Mouse (Mus musculus): ENCODE data around the gene Cracr2a. TPM values are rescaled to one million over a fixed set of nuclear protein-coding genes. Genes with fewer than 3 reads are reported as not detected.

Cracr2a gene
- polyA plus RNA-seq, 1 experiment from 2014 or later = 0.99 TPM

DNA sequence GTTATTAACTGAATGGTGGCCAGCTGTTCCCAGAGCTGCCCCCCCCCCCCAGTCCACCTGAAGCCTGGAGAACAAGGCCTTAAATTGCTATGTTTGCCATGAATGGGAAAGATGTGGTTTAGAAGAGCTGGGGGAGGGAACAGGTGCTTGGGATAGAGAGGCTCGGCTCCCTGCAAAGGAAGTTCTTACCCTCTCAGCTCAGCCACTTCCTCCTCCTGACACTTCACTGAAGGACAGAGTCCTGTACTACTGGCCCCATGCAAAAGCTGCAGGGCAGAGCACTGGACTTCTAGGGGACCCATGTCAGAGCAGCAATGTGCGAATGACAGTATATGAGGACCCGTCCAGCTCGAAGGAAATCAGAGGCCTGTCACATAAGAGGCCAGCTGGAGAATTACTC lies 98.8 kb downstream of the Cracr2a start:
- H3K36me3 ChIP-seq (ENCODE audit: control insufficient read depth, insufficient read depth, low read length) = no peaks in the 10 kb centered on the region
- H3K4me2 ChIP-seq (ENCODE audit: low read depth, low read length, severe bottlenecking) = no peak overlapping the region
- ATAC-seq (replicated peaks; ENCODE audit: low FRiP score) (no peak), DNase-seq (ENCODE audit: low spot score) (no peak)
- no peaks in the 10 kb centered on the region for H3K4me1 ChIP-seq (replicated peaks; ENCODE audit: control insufficient read depth, insufficient read depth, low read length)
- no peaks in the 10 kb centered on the region for H3K27me3 ChIP-seq (ENCODE audit: control insufficient read depth, insufficient read depth, low read length)
- 94% methylated on average over 4 of the region's 4 CpGs for WGBS
- no peak overlapping the region for H3K9ac ChIP-seq (ENCODE audit: low read length)
- H3K9me3 ChIP-seq (ENCODE audit: control insufficient read depth, low read length) = no peaks in the 10 kb centered on the region
- no peak overlapping the region for H3K4me3 ChIP-seq (ENCODE audit: low read depth, low read length)
- H3K27ac ChIP-seq (ENCODE audit: low read depth, low read length) = no peak overlapping the region

DNA sequence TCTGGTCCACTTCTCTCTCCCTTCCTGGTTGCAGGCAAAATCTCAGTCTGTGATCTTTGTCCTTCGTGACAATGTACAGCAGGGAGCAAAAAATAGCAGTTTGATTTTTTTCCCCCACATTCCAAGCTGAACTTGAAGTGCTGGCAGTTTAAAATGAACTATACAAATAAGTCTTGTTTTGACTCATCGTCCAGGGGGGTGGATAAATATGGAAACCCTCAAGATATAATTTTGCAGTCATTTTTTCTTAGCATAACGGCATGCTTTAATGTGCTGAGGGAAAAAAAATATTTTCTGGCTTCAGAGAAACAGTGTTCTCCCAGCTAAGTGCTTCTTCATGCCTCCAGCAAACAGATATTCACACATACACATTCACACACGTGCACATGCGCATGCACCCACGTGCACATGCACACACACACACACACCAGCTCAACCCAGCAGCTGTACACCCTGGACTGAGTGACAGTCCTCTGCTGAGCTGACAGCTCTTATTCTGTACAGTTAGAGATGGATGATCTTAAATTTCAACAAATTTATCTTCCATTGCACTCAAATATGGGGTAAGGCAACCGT lies 100.7 kb downstream of the Cracr2a start:
- no peaks in the 10 kb centered on the region for H3K36me3 ChIP-seq (ENCODE audit: control insufficient read depth, insufficient read depth, low read length)
- no peaks in the 10 kb centered on the region for H3K9me3 ChIP-seq (ENCODE audit: control insufficient read depth, low read length)
- WGBS = 85% methylated on average over 7 of the region's 7 CpGs
- H3K4me2 ChIP-seq (ENCODE audit: low read depth, low read length, severe bottlenecking) = no peak overlapping the region
- no peak overlapping the region for H3K27ac ChIP-seq (ENCODE audit: low read depth, low read length)
- H3K27me3 ChIP-seq (ENCODE audit: control insufficient read depth, insufficient read depth, low read length) = no peaks in the 10 kb centered on the region
- no peak overlapping the region for H3K4me3 ChIP-seq (ENCODE audit: low read depth, low read length)
- DNase-seq (ENCODE audit: low spot score) (no peak), ATAC-seq (replicated peaks; ENCODE audit: low FRiP score) (no peak)
- H3K9ac ChIP-seq (ENCODE audit: low read length) = no peak overlapping the region
- H3K4me1 ChIP-seq (replicated peaks; ENCODE audit: control insufficient read depth, insufficient read depth, low read length) = no peaks in the 10 kb centered on the region

DNA sequence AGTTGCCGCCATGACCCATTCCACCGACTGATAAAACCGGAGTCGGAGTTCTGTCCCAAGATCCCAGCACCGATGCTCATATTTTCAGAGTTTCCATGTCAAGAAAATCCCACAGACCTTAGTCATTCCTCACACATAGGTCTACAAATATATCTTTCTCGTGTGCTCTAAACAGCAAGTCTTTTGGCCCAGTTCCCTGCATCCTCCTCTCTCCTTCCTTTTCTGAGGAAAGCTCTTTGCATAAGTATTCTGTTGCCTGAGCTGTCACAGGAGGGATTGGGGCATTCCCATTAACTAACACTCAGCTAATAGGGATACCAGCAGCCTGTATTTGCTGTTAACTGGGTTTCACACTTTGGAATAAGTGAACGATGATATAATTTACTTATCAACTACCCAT lies 102.1 kb downstream of the Cracr2a start:
- ATAC-seq (replicated peaks; ENCODE audit: low FRiP score) = no peak
- H3K4me1 ChIP-seq (replicated peaks; ENCODE audit: control insufficient read depth, insufficient read depth, low read length) = no peaks in the 10 kb centered on the region
- DNase-seq (ENCODE audit: low spot score) = no peak
- no peaks in the 10 kb centered on the region for H3K36me3 ChIP-seq (ENCODE audit: control insufficient read depth, insufficient read depth, low read length)
- 88% methylated on average over 7 of the region's 7 CpGs for WGBS
- no peaks in the 10 kb centered on the region for H3K27me3 ChIP-seq (ENCODE audit: control insufficient read depth, insufficient read depth, low read length)
- no peak overlapping the region for H3K4me3 ChIP-seq (ENCODE audit: low read depth, low read length)
- H3K9me3 ChIP-seq (ENCODE audit: control insufficient read depth, low read length) = no peaks in the 10 kb centered on the region
- H3K27ac ChIP-seq (ENCODE audit: low read depth, low read length) = no peak overlapping the region
- no peak overlapping the region for H3K4me2 ChIP-seq (ENCODE audit: low read depth, low read length, severe bottlenecking)
- no peak overlapping the region for H3K9ac ChIP-seq (ENCODE audit: low read length)

DNA sequence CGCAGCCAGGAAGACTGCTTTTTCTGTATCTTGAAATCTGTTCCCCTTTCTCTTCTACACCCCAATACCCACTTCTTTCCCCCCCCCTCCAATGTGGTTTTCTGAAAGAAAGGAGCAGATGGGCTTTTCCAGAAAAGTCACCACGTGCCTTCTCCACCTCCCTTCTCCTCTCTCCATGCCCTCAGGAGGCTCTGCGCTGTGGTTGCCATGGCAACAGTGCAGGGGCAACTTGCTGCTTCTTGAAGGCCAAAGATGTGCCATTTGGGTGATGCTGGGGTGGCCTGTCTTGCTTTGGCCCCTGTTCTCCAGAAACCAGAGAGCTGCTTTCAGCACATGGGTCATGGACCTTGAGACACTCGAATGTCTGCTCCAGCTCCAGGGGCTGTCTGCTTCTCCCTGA lies 108.2 kb downstream of the Cracr2a start:
- no peaks in the 10 kb centered on the region for H3K27me3 ChIP-seq (ENCODE audit: control insufficient read depth, insufficient read depth, low read length)
- DNase-seq (ENCODE audit: low spot score) (no peak), ATAC-seq (replicated peaks; ENCODE audit: low FRiP score) (no peak)
- no peak overlapping the region for H3K9ac ChIP-seq (ENCODE audit: low read length)
- WGBS = 68% methylated on average over 4 of the region's 4 CpGs
- no peak overlapping the region for H3K4me2 ChIP-seq (ENCODE audit: low read depth, low read length, severe bottlenecking)
- H3K36me3 ChIP-seq (ENCODE audit: control insufficient read depth, insufficient read depth, low read length) = no peaks in the 10 kb centered on the region
- H3K9me3 ChIP-seq (ENCODE audit: control insufficient read depth, low read length) = no peaks in the 10 kb centered on the region
- no peaks in the 10 kb centered on the region for H3K4me1 ChIP-seq (replicated peaks; ENCODE audit: control insufficient read depth, insufficient read depth, low read length)
- H3K27ac ChIP-seq (ENCODE audit: low read depth, low read length) = no peak overlapping the region
- H3K4me3 ChIP-seq (ENCODE audit: low read depth, low read length) = no peak overlapping the region

DNA sequence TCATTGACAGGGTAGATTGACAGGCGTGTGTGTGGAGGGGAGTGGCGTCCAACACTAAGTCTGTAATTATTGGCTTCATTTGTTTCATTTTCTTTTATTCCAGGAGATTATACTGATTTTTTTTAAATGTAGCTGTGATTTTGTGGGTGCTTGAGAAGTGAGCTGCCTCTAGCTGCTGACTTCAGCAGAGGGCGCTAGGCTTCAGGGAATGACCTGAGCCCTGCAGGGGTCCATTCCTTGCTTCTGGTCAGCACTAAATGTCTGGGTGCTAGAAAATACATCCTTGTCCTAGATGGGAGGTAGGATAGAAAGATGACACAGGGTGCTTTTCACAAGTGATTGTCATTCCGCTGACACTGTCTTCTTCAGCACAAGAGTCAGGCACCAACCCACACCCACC lies 108.9 kb downstream of the Cracr2a start:
- H3K27me3 ChIP-seq (ENCODE audit: control insufficient read depth, insufficient read depth, low read length) = no peaks in the 10 kb centered on the region
- no peaks in the 10 kb centered on the region for H3K4me1 ChIP-seq (replicated peaks; ENCODE audit: control insufficient read depth, insufficient read depth, low read length)
- no peaks in the 10 kb centered on the region for H3K36me3 ChIP-seq (ENCODE audit: control insufficient read depth, insufficient read depth, low read length)
- DNase-seq (ENCODE audit: low spot score) (no peak), ATAC-seq (replicated peaks; ENCODE audit: low FRiP score) (no peak)
- no peak overlapping the region for H3K4me2 ChIP-seq (ENCODE audit: low read depth, low read length, severe bottlenecking)
- 92% methylated on average over 4 of the region's 4 CpGs for WGBS
- H3K9me3 ChIP-seq (ENCODE audit: control insufficient read depth, low read length) = no peaks in the 10 kb centered on the region
- no peak overlapping the region for H3K27ac ChIP-seq (ENCODE audit: low read depth, low read length)
- no peak overlapping the region for H3K9ac ChIP-seq (ENCODE audit: low read length)
- no peak overlapping the region for H3K4me3 ChIP-seq (ENCODE audit: low read depth, low read length)

DNA sequence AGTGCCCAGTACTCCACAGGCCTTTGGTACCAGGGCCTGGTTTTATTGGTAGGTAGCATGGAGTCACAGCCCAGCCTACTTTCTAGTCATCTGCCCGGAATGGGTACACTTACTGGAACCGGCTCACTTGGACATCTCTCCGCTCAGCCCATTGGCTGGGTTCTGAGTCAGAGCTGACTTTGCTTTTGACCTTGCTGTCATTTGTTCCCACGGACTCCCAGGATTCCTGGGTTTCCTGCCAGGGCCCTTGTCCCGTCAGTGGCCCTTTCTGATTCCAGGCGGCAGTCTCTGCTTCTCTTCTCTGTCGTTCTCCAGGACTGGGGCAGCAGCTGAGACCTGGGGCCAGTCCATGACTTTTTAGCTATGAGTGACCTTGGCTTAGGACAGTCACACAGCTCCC lies 110.9 kb downstream of the Cracr2a start:
- no peak overlapping the region for H3K9ac ChIP-seq (ENCODE audit: low read length)
- H3K27me3 ChIP-seq (ENCODE audit: control insufficient read depth, insufficient read depth, low read length) = no peaks in the 10 kb centered on the region
- ATAC-seq (replicated peaks; ENCODE audit: low FRiP score) = no peak
- no peak overlapping the region for H3K4me3 ChIP-seq (ENCODE audit: low read depth, low read length)
- H3K4me2 ChIP-seq (ENCODE audit: low read depth, low read length, severe bottlenecking) = no peak overlapping the region
- H3K36me3 ChIP-seq (ENCODE audit: control insufficient read depth, insufficient read depth, low read length) = no peaks in the 10 kb centered on the region
- DNase-seq (ENCODE audit: low spot score) = no peak
- H3K4me1 ChIP-seq (replicated peaks; ENCODE audit: control insufficient read depth, insufficient read depth, low read length) = no peaks in the 10 kb centered on the region
- WGBS = 87% methylated on average over 7 of the region's 7 CpGs
- no peaks in the 10 kb centered on the region for H3K9me3 ChIP-seq (ENCODE audit: control insufficient read depth, low read length)
- H3K27ac ChIP-seq (ENCODE audit: low read depth, low read length) = no peak overlapping the region

DNA sequence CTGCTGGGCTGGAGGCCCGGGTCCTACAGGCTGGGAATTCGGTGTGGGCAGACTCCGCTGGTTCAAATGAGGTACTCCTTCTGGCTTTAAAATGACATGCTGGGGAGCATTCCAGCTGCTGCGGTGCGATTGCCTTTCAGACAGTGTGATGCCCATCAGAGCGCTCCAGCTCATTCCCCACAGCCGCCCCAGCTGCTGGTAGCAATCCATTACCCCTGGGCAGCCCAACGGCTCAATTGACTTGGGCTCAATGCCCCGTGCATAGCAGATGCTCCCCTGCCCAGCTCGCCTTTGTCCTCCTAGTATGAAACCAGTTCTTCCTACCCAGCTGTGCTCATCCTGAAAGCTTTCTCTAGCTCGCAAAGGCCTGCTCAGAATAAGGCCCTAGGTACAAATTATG lies 115.7 kb downstream of the Cracr2a start:
- no peak overlapping the region for H3K9ac ChIP-seq (ENCODE audit: low read length)
- no peaks in the 10 kb centered on the region for H3K27me3 ChIP-seq (ENCODE audit: control insufficient read depth, insufficient read depth, low read length)
- no peaks in the 10 kb centered on the region for H3K9me3 ChIP-seq (ENCODE audit: control insufficient read depth, low read length)
- no peak overlapping the region for H3K4me2 ChIP-seq (ENCODE audit: low read depth, low read length, severe bottlenecking)
- H3K27ac ChIP-seq (ENCODE audit: low read depth, low read length) = no peak overlapping the region
- WGBS = 71% methylated on average over 11 of the region's 11 CpGs
- no peak for ATAC-seq (replicated peaks; ENCODE audit: low FRiP score)
- no peaks in the 10 kb centered on the region for H3K4me1 ChIP-seq (replicated peaks; ENCODE audit: control insufficient read depth, insufficient read depth, low read length)
- H3K36me3 ChIP-seq (ENCODE audit: control insufficient read depth, insufficient read depth, low read length) = no peaks in the 10 kb centered on the region
- no peak overlapping the region for H3K4me3 ChIP-seq (ENCODE audit: low read depth, low read length)
- no peak for DNase-seq (ENCODE audit: low spot score)

DNA sequence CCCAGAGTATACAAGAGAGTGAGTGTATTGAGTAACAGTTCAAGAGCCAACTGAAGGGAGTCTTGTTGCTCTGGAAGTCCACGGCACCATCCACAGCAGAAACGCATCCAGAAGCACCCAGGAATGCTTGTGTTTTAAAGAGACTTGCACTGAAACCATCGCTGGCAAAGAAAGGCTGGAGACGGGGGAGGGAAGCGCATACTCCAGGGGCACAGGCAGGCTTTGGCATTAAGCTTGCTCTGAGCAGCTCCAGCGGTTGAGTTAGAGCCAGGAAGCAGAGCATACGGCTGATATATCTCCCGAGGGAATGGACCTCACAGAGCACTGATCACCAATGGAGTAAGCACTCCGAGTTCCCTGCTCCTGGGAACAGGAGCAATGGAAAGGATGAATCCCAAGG lies 117.2 kb downstream of the Cracr2a start:
- Histone ChIP-seq H3K9me3 (ENCODE audit: control insufficient read depth, low read length) (no peaks in the 10 kb centered on the region), H3K27me3 (ENCODE audit: control insufficient read depth, insufficient read depth, low read length) (no peaks in the 10 kb centered on the region), H3K36me3 (ENCODE audit: control insufficient read depth, insufficient read depth, low read length) (no peaks in the 10 kb centered on the region), H3K4me1 (replicated peaks; ENCODE audit: control insufficient read depth, insufficient read depth, low read length) (no peaks in the 10 kb centered on the region), H3K27ac (ENCODE audit: low read depth, low read length) (no peak overlapping the region), H3K4me3 (ENCODE audit: low read depth, low read length) (no peak overlapping the region), H3K9ac (ENCODE audit: low read length) (no peak overlapping the region), H3K4me2 (ENCODE audit: low read depth, low read length, severe bottlenecking) (no peak overlapping the region)
- WGBS = 81% methylated on average over 9 of the region's 9 CpGs
- DNase-seq (ENCODE audit: low spot score) = no peak
- ATAC-seq (replicated peaks; ENCODE audit: low FRiP score) = no peak

DNA sequence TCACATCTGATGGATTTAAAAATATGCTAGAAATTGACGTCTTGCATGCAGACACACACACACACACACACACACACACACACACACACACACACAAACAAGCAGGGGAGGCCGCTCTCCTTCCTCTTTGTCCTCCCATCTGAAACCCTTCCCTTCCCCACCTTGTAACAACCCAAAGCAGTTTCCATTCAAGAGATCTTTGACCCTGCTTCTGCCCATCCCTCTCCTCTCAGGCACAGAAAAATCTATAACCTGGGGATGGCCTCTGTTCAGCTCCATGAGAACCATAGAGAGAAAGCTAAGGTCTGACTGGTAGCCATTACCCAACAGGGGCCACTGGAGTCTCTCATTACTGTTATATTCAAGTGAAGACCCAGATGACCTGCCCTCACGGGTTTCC lies 117.9 kb downstream of the Cracr2a start:
- Histone ChIP-seq H3K27ac (ENCODE audit: low read depth, low read length) (no peak overlapping the region), H3K4me1 (replicated peaks; ENCODE audit: control insufficient read depth, insufficient read depth, low read length) (no peaks in the 10 kb centered on the region), H3K4me2 (ENCODE audit: low read depth, low read length, severe bottlenecking) (no peak overlapping the region), H3K27me3 (ENCODE audit: control insufficient read depth, insufficient read depth, low read length) (no peaks in the 10 kb centered on the region), H3K36me3 (ENCODE audit: control insufficient read depth, insufficient read depth, low read length) (no peaks in the 10 kb centered on the region), H3K9me3 (ENCODE audit: control insufficient read depth, low read length) (no peaks in the 10 kb centered on the region), H3K9ac (ENCODE audit: low read length) (no peak overlapping the region), H3K4me3 (ENCODE audit: low read depth, low read length) (no peak overlapping the region)
- no peak for DNase-seq (ENCODE audit: low spot score)
- WGBS = 90% methylated on average over 2 of the region's 3 CpGs
- ATAC-seq (replicated peaks; ENCODE audit: low FRiP score) = no peak
